Mouse (Mus musculus): ENCODE results near the gene Npb. TPM values are rescaled to one million over a fixed set of nuclear protein-coding genes. Genes with fewer than 3 reads are reported as not detected.

The Npb gene
- polyA plus RNA-seq, 1 experiment from 2014 or later = 1.6 TPM

- no peak for DNase-seq (ENCODE audit: low spot score)
These were observed 5.7 kb downstream of the Npb start for GRCm38 (mm10) chr11:120613976-120614375.

- DNase-seq (ENCODE audit: low spot score) = no peak
These were observed 6.9 kb downstream of the Npb start for GRCm38 (mm10) chr11:120615167-120615566.

- DNase-seq (ENCODE audit: low spot score) = no peak
These were observed 7.4 kb downstream of the Npb start for GRCm38 (mm10) chr11:120615606-120616203.

- DNase-seq (ENCODE audit: low spot score) = no peak
These were observed 8.5 kb downstream of the Npb start for GRCm38 (mm10) chr11:120616617-120617294.

- peak; percentile 94 for DNase-seq (ENCODE audit: low spot score)
These were observed 9.3 kb downstream of the Npb start, which contains the start of gene Pcyt2 for GRCm38 (mm10) chr11:120617519-120618112. Gene Pcyt2, minus strand, starts transcription at chr11:120617936.

- no peak for DNase-seq (ENCODE audit: low spot score)
These were observed 10.6 kb downstream of the Npb start for GRCm38 (mm10) chr11:120618619-120619535.

GRCm38 (mm10) chr11:120620195-120620594, 11.9 kb downstream of the Npb start:
- no peak for DNase-seq (ENCODE audit: low spot score)

- DNase-seq (ENCODE audit: low spot score) = no peak
These were observed 14.5 kb downstream of the Npb start for GRCm38 (mm10) chr11:120622805-120623204.

- DNase-seq (ENCODE audit: low spot score) = peak; percentile 77
These were observed 15.8 kb downstream of the Npb start for GRCm38 (mm10) chr11:120623961-120624679.

- peak; percentile 88 for DNase-seq (ENCODE audit: low spot score)
These were observed 16.4 kb downstream of the Npb start for GRCm38 (mm10) chr11:120624680-120625111.

- no peak for DNase-seq (ENCODE audit: low spot score)
These were observed 17.0 kb downstream of the Npb start, which contains the start of gene Sirt7 for GRCm38 (mm10) chr11:120625152-120625775. Gene Sirt7, minus strand, starts transcription at chr11:120625240.

- DNase-seq (ENCODE audit: low spot score) = no peak
These were observed 18.6 kb downstream of the Npb start for GRCm38 (mm10) chr11:120626785-120627467.

- DNase-seq (ENCODE audit: low spot score) = peak; percentile 80
These were observed 19.4 kb downstream of the Npb start for GRCm38 (mm10) chr11:120627468-120628300.

GRCm38 (mm10) chr11:120628601-120629340, 20.5 kb downstream of the Npb start:
- no peak for DNase-seq (ENCODE audit: low spot score)

- DNase-seq (ENCODE audit: low spot score) = peak; percentile 79
These were observed 21.1 kb downstream of the Npb start for GRCm38 (mm10) chr11:120629341-120629730.

GRCm38 (mm10) chr11:120629911-120630310, 21.6 kb downstream of the Npb start:
- DNase-seq (ENCODE audit: low spot score) = peak; percentile 40

- DNase-seq (ENCODE audit: low spot score) = peak; percentile 23
These were observed 22.2 kb downstream of the Npb start for GRCm38 (mm10) chr11:120630401-120630871.

All from thymus, postnatal 0 days (tissue).